Mouse (Mus musculus): ENCODE measurements at regions not wholly inside any gene's neighbourhood (a gene's known extent, or its start where the extent isn't known, plus 50 kb on each side); places are given as distances from the start of the nearest gene placed in this dataset.

DNA sequence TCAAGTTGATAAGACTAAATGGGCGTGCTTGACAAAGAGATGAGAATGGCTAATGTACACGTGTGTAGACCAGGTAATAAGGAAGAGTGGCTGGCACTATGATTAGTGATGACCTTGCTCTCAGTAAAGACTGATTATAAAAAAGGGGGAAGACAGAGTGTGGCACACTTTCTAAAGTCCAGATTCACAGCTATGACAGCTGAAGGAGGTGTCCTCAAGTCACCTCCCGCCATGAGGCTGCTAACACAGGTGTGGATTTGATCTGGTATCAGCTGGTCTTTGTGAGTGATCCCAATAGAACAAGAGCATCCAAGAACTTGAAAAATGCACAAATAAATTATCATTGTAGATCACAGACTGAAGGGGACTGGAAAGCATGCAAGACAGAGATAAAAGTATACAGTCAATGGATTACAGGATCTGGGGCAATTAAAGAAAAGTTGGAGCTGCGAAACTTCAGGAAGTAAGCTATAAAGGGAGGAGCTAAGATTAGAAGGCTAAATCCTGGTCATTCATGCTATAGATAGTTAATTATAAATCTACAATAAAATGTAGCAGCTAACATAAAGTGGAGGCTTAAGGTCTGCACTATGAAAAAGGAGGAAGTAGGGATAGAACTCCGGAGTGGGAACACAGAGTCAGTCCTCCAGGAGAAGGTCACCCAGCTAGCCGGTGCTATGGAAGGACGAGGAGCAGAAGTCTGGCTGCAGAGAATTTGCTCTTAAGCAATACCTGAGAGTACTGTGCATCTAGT lies 96.7 kb upstream of the Kitl start:
- H3K36me3 ChIP-seq (ENCODE audit: control insufficient read depth, insufficient read depth, low read length) = no peaks in the 10 kb centered on the region
- H3K4me3 ChIP-seq (ENCODE audit: extremely low read depth, insufficient read depth, insufficient read length) = no peak overlapping the region
- no peaks in the 10 kb centered on the region; the same call in 1 of the 2 replicates for H3K27me3 ChIP-seq (ENCODE audit: control insufficient read depth, insufficient read depth, low read length)
- H3K4me1 ChIP-seq (ENCODE audit: control insufficient read depth, insufficient read depth, insufficient read length) = peaks cover 2% of the 10 kb centered on the region; the same call in 1 of the 2 replicates
- no peak overlapping the region for H3K27ac ChIP-seq (ENCODE audit: insufficient read depth, low read length)
- WGBS = 90% methylated on average over 7 of the region's 7 CpGs
- TF ChIP-seq POLR2A (IDR thresholded peaks at IDR 0.05; ENCODE audit: low read depth, low read length) (no peak), CTCF (IDR thresholded peaks at IDR 0.05; ENCODE audit: extremely low read depth, insufficient read depth, insufficient read length, insufficient replicate concordance) (no peak)
- DNase-seq (ENCODE audit: low read depth in 1 of 2, low spot score in 2 of 2) = no peak

DNA sequence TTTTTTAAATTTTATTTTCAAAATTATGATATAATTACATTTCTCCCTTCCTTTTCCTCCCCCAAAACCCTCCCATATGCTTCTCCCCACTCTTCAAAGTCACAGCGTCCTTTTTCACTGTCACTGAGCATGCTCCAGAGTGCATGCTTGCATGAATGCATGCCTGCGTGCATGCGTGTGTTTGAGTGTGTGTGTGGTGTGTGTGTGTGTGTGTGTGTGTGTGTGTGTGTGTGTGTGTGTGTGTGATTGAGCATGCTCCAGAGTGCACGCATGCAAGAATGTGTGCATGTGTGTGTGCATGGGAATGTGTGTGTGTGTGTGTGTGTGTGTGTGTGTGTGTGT lies 101.6 kb upstream of the Kitl start:
- TF ChIP-seq CTCF (IDR thresholded peaks at IDR 0.05; ENCODE audit: extremely low read depth, insufficient read depth, insufficient read length, insufficient replicate concordance) = no peak
- no peak for TF ChIP-seq POLR2A (IDR thresholded peaks at IDR 0.05; ENCODE audit: low read depth, low read length)
- H3K27ac ChIP-seq (ENCODE audit: insufficient read depth, low read length) = no peak overlapping the region
- H3K4me1 ChIP-seq (ENCODE audit: control insufficient read depth, insufficient read depth, insufficient read length) = peaks cover 2% of the 10 kb centered on the region; the same call in 1 of the 2 replicates
- 76% methylated on average over 4 of the region's 4 CpGs for WGBS
- no peak overlapping the region; the same call in 1 of the 2 replicates for H3K4me3 ChIP-seq (ENCODE audit: extremely low read depth, insufficient read depth, insufficient read length)
- DNase-seq (ENCODE audit: low read depth in 1 of 2, low spot score in 2 of 2) = no peak
- H3K27me3 ChIP-seq (ENCODE audit: control insufficient read depth, insufficient read depth, low read length) = no peaks in the 10 kb centered on the region
- H3K36me3 ChIP-seq (ENCODE audit: control insufficient read depth, insufficient read depth, low read length) = no peaks in the 10 kb centered on the region

DNA sequence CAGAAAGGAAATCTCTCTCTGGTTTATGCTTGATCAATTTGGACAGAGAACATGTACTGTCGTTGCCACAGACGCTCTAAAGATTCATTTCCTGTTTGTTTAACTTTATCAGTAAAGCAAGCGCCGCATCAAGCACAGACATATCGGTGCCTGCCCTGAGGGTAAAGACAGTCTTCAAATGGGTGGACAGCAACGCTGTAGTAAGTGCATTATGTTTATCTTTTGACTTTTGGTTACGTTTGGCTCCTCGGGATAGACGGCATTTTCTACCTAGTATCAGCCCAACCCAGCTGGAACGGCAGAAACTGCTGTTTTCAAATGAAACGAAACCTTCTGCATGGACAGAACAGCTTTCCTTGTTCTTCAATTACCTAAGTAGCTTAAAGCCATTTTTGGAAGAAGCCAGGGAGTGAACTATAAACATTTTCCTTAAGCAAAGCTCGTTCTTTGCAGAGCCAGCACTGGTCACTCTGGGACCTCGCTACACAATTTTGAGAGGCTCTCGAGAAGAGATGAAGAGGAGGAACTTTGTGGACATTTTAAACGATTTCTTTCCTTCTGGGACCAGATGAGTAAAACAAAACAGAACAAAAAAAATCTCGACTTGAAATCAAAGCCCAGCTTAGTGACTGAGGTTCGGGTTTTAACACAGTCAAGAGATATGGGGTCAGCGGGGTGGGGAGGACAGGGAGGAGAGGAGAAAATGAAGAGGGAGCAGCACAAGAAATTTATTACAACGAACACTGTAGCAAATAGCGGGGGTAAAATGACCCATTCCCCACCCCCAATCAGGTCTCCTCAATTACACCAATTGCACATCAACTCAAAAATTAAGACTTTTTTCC lies 102.2 kb upstream of the Kitl start:
- Histone ChIP-seq H3K4me3 (ENCODE audit: extremely low read depth, insufficient read depth, insufficient read length) (peak overlapping the region; percentile 54), H3K27ac (ENCODE audit: insufficient read depth, low read length) (peak overlapping the region; percentile 43; the same call in 1 of the 2 replicates), H3K4me1 (ENCODE audit: control insufficient read depth, insufficient read depth, insufficient read length) (peaks cover 2% of the 10 kb centered on the region; the same call in 1 of the 2 replicates), H3K36me3 (ENCODE audit: control insufficient read depth, insufficient read depth, low read length) (no peaks in the 10 kb centered on the region), H3K27me3 (ENCODE audit: control insufficient read depth, insufficient read depth, low read length) (no peaks in the 10 kb centered on the region)
- TF ChIP-seq CTCF (IDR thresholded peaks at IDR 0.05; ENCODE audit: extremely low read depth, insufficient read depth, insufficient read length, insufficient replicate concordance) (no peak), POLR2A (IDR thresholded peaks at IDR 0.05; ENCODE audit: low read depth, low read length) (no peak)
- peak; percentile 5 to 7 for DNase-seq (ENCODE audit: low read depth in 1 of 2, low spot score in 2 of 2)
- 36% methylated on average over 20 of the region's 20 CpGs for WGBS

DNA sequence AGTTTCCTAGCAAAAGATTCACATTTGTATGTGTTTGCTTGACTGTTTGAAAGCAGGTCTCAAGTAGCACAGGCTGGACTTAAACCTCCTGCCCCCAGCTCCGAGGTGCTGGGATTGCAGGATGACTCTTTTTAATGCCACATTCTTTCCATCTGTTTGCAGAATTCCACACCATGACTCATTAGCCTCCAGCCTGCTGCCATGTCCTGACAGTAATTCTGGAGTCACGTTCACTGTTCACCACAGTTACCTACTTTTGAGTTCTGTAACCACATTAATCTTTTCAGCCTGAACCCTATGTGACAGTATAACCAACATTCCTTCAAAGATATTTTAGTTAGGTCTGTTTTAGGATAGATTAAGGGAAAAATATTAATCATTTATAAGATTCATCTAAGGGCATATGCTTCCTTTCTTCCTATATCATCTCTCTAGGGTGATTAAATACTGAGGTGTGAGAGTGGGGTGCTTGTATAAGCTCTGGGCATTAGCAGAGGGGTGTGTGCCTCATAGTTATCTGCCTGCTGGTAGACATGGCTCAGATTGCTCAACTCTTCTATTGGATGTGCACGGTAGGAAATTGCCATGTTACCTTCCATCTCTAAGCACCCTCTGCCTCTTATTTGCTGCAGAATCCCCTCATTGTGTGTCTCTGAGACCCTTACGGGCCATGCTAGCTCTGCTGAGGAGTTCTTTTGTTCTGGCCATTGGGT lies 105.3 kb upstream of the Kitl start:
- no peak overlapping the region for H3K4me3 ChIP-seq (ENCODE audit: extremely low read depth, insufficient read depth, insufficient read length)
- no peaks in the 10 kb centered on the region for H3K36me3 ChIP-seq (ENCODE audit: control insufficient read depth, insufficient read depth, low read length)
- WGBS = 77% methylated on average over 4 of the region's 4 CpGs
- DNase-seq (ENCODE audit: low read depth in 1 of 2, low spot score in 2 of 2) = no peak
- no peak for TF ChIP-seq POLR2A (IDR thresholded peaks at IDR 0.05; ENCODE audit: low read depth, low read length)
- TF ChIP-seq CTCF (IDR thresholded peaks at IDR 0.05; ENCODE audit: extremely low read depth, insufficient read depth, insufficient read length, insufficient replicate concordance) = no peak
- no peaks in the 10 kb centered on the region for H3K27me3 ChIP-seq (ENCODE audit: control insufficient read depth, insufficient read depth, low read length)
- peaks cover 2% of the 10 kb centered on the region; the same call in 1 of the 2 replicates for H3K4me1 ChIP-seq (ENCODE audit: control insufficient read depth, insufficient read depth, insufficient read length)
- H3K27ac ChIP-seq (ENCODE audit: insufficient read depth, low read length) = no peak overlapping the region

DNA sequence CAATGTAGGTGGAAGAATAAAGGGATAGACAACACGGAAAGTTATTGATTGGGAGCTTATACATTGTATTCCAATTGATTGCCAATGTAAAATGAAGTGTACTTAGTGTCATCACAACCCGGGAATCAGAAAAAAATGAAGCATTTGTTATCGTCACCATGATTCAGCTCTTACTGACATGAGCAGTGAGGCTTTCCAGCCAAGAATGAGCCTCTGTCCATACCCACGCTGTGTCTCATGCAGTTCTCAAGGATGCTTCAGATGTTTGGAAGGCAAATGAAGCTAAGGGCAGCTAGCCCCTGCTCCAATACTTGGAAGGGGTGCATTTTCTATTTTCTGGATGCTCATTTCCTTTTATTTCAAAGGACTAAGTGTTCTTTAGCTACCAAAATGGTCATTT lies 107.4 kb upstream of the Kitl start:
- Histone ChIP-seq H3K4me3 (ENCODE audit: extremely low read depth, insufficient read depth, insufficient read length) (no peak overlapping the region), H3K27ac (ENCODE audit: insufficient read depth, low read length) (no peak overlapping the region), H3K27me3 (ENCODE audit: control insufficient read depth, insufficient read depth, low read length) (no peaks in the 10 kb centered on the region), H3K36me3 (ENCODE audit: control insufficient read depth, insufficient read depth, low read length) (no peaks in the 10 kb centered on the region), H3K4me1 (ENCODE audit: control insufficient read depth, insufficient read depth, insufficient read length) (no peaks in the 10 kb centered on the region)
- TF ChIP-seq CTCF (IDR thresholded peaks at IDR 0.05; ENCODE audit: extremely low read depth, insufficient read depth, insufficient read length, insufficient replicate concordance) (no peak), POLR2A (IDR thresholded peaks at IDR 0.05; ENCODE audit: low read depth, low read length) (no peak)
- DNase-seq (ENCODE audit: low read depth in 1 of 2, low spot score in 2 of 2) = no peak
- WGBS = 91% methylated on average over 4 of the region's 4 CpGs

DNA sequence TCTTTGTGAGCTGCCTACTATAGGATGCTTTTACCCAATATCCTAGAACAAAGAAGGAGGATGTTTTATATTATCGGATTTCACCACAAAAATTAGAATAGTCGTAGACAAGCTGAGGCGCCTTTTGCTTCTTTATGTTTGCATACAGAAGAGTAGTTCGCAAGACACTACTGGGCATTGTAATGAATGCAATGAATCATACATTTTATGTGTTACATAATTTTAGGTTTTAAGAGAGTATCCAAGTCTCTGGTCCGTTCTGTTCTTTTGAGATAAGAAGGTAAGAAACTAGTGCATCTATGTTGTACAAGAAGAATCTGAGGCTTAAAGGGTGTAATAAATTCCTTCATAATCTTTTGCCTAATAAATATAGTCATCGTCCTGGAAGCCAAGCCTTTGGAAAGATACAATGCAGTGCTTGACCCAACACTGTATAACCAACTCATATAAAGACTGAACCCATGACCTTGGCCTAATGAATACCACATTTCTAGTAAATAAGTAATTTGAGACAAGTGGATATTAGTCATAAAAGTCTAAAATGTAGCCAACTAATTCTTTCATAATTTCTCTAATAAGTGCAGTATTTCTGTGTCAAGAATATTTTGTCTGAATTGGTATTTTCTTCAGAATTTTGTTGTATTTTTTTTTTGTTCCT lies 108.5 kb upstream of the Kitl start:
- H3K4me3 ChIP-seq (ENCODE audit: extremely low read depth, insufficient read depth, insufficient read length) = no peak overlapping the region
- WGBS = 93% methylated on average over 6 of the region's 6 CpGs
- TF ChIP-seq CTCF (IDR thresholded peaks at IDR 0.05; ENCODE audit: extremely low read depth, insufficient read depth, insufficient read length, insufficient replicate concordance) (no peak), POLR2A (IDR thresholded peaks at IDR 0.05; ENCODE audit: low read depth, low read length) (no peak)

More for the DNA sequence above, 108.5 kb upstream of the Kitl start:
- DNase-seq (ENCODE audit: low read depth in 1 of 2, low spot score in 2 of 2) = no peak
- Histone ChIP-seq H3K4me1 (ENCODE audit: control insufficient read depth, insufficient read depth, insufficient read length) (no peaks in the 10 kb centered on the region), H3K27ac (ENCODE audit: insufficient read depth, low read length) (no peak overlapping the region), H3K27me3 (ENCODE audit: control insufficient read depth, insufficient read depth, low read length) (no peaks in the 10 kb centered on the region), H3K36me3 (ENCODE audit: control insufficient read depth, insufficient read depth, low read length) (no peaks in the 10 kb centered on the region)
